Mouse (Mus musculus): ENCODE measurements around the gene Ltbp3.
A peak's percentile ranks its signal among the peaks of the same experiment; 100 is the strongest.

The Ltbp3 gene

DNA sequence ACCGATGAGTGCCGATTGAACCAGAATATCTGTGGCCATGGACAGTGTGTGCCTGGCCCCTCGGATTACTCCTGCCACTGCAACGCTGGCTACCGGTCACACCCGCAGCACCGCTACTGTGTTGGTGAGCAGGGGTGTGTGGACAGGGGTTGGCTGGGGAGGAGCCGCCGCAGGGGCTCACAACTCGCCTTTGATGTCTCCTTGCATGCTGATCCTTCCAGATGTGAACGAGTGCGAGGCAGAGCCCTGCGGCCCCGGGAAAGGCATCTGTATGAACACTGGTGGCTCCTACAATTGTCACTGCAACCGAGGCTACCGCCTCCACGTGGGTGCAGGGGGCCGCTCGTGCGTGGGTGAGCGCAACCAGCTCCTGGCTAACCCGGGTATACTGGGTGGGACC is 10.2 kb downstream of the Ltbp3 start:
- DNase-seq (ENCODE audit: extremely low read depth, low read depth): no peak

DNA sequence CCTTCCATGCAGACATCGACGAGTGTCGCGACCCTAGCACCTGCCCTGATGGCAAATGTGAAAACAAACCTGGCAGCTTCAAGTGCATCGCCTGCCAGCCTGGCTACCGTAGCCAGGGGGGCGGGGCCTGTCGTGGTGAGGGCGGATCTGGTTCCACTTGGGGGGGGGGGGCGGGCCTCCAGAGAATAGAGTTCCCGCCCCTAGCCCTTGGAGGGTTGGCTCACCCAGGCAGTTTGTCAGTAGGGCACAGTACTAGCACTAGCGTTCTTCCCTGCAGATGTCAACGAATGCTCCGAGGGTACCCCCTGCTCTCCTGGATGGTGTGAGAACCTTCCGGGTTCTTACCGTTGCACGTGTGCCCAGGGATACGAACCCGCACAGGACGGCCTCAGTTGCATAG is 11.0 kb downstream of the Ltbp3 start:
- DNase-seq (ENCODE audit: extremely low read depth, low read depth): no peak

DNA sequence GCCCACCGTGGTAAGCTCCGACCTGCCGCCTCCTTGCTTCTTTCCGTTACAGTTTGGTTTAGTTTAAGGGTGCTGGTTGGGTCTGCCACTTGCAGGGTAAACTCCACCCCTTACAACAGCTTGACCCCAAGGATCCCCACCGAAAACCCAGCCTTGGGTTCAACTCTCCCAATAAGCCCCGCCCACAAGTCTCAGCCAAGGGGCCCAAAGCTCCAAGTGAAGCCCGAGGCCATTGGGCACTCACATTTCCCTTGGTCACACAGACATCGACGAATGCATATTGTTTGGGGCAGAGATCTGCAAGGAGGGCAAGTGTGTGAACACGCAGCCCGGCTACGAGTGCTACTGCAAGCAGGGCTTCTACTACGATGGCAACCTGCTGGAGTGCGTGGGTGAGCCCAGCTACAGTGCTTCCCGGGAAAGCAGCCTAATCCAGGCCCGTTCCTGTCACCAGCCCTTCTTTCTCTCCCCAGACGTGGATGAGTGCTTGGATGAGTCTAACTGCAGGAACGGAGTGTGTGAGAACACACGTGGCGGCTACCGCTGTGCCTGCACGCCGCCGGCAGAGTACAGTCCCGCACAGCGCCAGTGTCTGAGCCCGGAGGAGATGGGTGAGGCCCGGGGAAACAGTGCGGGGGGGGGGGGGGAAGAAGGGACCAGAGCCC is 15.7 kb downstream of the Ltbp3 start:
- DNase-seq (ENCODE audit: extremely low read depth, low read depth): no peak

DNA sequence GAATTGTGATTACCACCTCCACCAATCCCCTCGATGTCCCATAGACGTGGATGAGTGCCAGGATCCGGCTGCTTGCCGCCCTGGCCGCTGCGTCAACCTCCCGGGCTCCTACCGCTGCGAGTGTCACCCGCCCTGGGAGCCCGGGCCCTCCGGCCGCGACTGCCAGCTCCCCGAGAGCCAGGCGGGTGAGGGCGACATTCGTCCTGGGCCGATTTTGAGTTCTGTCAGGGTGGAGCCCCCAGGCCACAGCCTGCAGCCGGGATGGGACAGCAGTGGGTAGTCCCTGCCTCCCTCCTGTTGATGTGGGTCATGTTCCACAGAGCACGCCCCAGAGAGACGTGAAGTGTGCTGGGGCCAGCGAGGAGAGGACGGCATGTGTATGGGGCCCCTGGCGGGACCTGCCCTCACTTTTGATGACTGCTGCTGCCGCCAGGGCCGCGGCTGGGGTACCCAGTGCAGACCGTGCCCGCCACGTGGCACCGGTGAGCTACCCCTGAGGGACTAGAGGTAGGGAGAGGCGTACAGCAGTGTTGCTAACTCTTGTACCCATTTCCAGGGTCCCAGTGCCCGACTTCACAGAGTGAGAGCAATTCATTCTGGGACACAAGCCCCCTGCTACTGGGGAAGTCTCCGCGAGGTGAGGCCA is 16.4 kb downstream of the Ltbp3 start:
- no peak for DNase-seq (ENCODE audit: extremely low read depth, low read depth)

DNA sequence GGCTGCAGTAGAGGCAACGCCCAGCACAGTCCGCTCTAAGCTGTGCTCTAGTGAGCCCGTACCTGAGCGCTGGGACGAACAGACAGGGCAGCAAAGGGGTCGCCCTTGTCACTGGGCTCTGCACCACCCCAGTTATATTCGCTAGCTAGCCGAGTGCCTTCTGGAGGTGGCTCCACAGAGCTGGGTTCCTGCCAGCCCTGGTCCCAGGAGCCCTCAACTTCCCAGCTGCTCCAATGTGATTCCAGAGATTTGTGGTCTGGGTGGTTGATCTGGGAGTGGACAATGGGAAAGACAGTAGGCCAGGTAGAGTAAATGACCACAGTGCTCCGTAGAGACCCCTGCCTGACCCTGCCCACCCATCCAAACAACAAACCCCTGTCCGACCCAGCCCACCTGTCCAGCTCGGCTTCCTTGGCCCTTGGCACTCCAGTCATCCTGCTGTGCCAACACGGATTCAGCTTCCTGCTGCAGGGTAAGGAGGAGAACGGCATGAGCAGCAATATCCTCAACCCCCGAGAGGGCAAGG is 18.2 kb downstream of the Ltbp3 start:
- DNase-seq (ENCODE audit: extremely low read depth, low read depth): no peak

DNA sequence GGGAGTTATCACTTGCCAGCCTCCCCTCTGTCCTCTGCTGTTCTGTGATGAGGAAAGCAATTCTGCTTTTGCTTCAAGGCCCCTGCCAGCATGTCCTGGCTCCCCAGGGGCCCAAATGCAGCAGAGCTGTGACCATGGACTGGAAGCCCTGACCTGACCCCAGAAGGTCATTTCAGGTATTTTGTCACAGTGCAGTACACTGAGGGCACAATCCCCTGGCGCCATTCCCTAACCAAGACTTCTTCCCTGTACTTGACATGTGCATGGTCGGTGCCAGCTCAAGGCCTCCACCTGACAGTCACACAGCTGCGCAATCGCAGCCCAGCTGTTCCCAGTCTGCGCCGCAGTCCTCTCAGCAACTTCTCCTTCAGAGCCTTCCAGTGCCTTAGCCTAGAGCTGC is 22.5 kb downstream of the Ltbp3 start:
- no peak for DNase-seq (ENCODE audit: extremely low read depth, low read depth)

DNA sequence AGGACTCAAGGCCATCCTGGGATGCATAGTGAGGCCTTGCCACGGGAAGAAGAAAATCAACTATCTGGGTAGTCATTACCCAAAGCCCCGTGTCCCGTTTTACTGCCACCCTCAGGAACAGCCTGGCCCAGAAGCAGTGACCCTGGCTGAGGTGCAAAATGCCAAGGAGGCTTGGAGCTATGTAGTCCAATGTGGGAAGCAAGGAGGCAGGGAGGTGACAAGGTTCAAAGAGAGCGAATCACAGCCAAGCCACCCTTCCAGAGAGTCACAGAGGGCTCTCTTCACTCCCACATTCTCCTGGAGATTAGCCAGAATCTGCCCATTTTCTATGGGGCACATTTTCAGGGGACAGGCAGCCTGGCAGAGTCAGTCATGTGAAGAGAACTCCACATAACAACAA is 26.6 kb downstream of the Ltbp3 start:
- DNase-seq (ENCODE audit: extremely low read depth, low read depth): no peak

DNA sequence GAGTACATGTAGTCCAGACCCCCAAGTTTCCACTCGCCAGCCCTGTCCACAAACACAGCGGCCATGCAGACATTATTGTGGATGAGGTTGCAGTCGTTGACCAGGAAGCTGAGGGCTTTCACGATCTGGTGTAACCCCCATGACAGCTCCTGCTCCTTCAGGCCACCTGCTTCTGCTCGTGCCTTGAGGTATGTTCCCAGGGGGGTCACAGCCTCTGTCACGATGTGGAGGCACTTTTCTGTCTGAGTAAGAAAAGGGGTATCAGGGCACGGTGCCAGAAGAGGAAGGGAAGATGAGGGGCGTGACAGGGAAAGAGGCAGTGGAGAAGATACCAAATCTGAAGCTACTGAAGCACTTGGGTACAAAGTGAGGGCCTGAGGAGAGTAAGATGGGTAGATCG is 29.6 kb downstream of the Ltbp3 start:
- DNase-seq (ENCODE audit: extremely low read depth, low read depth): no peak

DNA sequence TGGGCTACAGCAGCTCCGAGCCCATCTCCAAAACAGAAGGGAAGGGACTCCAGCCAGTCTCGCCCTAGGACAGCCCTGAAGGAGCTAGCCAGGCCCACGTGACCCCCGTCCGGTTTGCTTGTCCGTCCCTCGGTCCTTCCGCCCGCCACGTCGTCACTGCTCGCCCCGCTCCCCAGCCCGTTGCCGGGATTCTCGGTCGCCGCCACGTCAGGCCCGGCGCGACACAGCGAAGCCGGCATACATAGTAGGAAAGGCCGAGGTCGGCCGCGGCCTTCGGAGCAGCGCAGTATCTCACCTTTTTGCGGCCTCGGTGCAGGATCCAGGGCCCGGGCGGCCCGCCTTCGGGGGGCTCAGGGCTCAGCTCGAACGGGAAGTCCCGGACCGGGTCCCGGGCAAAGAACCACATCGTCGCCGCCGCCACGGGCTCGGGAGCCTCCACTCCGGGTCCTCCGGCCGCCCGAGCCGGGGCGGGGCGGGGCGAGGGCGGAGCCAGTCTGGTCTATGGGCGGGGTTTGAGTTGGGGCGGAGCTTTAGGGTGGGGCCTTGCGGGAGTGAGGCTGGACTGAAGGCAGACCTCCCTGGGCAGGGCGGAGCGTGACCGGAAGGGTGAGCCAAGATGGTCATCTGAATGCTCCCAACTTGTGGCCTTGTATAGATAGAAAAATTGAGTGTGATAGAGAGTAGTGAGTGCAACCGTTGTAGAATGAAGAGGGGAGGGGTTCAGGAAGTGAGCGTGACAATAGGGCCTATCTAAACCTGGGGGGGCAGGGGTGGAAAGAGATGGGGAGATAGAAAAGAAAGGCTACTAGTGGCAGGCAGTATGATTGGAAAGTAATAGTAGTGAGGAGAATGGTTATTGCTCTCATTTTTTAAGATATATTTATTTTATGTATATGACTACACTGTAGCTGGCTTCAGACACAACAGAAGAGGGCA is 30.5 kb downstream of the Ltbp3 start, which contains the start of gene Scyl1:
TSS of gene Scyl1 (minus strand) at position 495 of the 936 bp plus-strand sequence.
- DNase-seq (ENCODE audit: extremely low read depth, low read depth): peak; percentile 43

DNA sequence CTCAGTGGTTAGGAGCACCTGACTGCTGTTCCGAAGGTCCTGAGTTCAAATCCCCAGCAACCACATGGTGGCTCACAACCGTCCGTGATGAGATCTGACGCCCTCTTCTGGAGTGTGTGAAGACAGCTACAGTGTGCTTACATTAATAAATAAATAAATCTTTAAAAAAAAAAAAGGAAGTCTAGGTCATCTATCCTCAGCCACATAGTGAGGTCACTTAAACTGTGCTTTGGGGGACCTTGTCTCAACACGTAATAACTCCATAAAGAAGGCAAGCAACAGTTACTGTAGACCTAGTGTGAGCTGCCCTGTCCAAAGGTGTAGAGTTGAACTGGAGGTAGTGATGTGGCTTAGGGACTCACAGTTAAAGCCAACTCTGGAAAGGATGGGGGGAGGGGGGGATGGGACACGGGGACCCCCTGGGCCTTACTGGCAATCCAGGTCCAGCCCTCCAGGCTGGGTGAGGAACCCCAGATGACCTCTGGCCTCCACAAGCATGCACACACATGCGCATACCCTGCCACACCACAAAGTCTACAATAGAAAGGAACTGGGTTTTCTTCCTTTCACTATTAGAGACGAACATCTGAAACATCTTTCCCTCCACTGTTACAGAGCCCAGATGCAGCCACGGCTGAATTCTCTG is 36.8 kb downstream of the Ltbp3 start:
- no peak for DNase-seq (ENCODE audit: extremely low read depth, low read depth)

DNA sequence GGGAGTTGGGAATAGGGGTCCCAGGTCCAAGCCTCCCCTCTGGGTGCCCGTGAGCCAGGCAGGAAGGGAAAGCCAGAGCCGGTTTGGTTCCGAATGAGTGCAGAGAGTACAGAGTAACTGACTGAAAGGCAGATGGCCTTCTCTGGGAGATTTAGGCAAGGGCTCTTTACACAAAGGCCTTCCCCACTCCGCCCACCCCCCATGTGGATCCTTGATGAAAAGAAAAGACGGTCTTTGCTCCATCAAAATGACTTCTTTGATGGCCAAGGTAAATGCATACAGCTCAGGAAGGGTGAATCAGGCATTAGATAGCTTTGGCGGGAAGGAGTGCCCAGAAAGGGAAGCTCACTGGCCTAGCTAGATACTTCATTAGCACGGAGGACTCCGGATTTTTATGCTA is 37.6 kb downstream of the Ltbp3 start:
- no peak for DNase-seq (ENCODE audit: extremely low read depth, low read depth)

DNA sequence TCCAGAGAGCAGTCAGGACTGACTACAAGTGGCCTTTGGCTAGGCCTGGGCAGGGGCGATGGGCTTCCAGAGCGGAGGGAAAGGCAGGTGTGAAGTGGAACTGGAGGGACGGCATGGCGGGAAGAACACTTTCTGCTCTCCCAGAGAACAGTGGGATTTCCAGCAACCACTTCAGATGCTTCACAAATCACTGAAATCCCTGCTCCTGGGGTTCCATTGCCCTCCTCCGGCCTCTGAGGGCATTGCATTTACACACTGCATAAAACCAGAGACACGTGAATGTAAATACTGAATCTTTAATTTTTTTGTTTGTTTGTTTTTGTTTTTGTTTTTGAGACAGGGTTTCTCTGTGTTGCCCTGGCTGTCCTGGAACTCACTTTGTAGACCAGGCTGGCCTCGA is 39.5 kb downstream of the Ltbp3 start:
- DNase-seq (ENCODE audit: extremely low read depth, low read depth): no peak

DNA sequence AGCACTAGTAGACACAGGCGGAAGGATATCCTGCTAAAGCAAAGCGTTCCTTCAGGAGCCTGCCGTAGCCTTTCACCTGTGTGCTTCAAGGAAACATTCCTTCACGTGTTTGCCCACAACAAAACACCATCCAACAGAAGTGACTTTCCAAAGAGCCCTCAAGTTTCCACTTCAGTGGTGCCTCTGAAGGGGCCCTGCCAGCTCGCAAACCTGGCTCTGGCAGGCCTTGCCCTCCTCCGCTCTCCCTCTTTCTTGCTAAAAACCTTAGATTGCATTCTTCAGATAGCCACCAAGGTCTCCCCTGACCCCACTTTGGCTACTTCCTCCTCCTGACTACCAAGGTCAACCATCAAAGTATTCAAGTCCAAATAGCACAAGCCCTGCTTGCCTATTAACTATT is 40.8 kb downstream of the Ltbp3 start:
- DNase-seq (ENCODE audit: extremely low read depth, low read depth): no peak

DNA sequence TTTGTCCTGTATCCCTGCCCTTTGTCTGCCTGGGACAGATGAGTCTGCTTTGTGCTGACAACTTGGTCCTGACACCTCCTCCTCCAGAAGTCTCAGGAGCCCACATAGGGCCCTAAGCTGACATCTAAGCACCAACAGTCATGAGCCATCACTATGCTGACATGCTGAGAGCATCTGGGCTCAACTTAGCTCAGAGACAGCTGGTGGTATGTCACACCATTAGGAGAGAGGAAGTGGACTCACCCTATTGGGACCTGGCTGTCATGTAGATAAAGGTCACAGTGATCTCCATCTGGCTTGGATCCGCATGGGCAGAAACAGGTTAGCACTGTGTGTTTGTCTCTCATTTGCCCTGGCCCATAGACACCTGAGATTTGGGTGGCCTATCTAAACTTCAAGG is 41.4 kb downstream of the Ltbp3 start:
- DNase-seq (ENCODE audit: extremely low read depth, low read depth): no peak

DNA sequence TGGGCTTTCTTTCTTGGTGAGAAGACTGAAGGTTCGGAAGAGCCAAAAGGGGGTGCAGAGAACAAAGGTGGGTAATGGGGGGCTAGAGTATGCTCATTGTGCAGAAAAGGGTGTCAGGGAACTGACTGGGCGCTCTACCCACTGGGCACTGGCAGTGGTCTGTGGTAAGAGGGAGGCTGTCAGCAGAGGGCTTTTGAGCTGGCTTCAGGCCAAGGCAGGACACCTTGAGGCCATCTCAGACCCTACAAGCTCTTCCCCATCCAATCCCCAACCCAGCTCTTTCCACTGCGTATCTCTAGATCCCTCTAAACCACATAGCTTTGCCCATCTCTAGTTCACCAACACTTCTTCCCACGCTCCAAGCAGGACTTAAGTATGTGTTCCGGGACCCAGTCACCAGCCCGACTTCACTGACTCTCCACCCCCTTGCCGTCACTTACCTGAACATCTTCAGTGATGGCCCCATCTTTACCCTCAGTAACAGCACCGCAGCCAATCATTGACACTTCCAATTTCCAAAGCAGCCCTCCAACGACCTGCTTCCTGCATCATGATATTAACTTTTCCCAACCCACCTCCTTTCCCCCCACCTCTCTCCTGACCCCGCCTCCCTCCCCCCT is 44.4 kb downstream of the Ltbp3 start:
- no peak for DNase-seq (ENCODE audit: extremely low read depth, low read depth)

DNA sequence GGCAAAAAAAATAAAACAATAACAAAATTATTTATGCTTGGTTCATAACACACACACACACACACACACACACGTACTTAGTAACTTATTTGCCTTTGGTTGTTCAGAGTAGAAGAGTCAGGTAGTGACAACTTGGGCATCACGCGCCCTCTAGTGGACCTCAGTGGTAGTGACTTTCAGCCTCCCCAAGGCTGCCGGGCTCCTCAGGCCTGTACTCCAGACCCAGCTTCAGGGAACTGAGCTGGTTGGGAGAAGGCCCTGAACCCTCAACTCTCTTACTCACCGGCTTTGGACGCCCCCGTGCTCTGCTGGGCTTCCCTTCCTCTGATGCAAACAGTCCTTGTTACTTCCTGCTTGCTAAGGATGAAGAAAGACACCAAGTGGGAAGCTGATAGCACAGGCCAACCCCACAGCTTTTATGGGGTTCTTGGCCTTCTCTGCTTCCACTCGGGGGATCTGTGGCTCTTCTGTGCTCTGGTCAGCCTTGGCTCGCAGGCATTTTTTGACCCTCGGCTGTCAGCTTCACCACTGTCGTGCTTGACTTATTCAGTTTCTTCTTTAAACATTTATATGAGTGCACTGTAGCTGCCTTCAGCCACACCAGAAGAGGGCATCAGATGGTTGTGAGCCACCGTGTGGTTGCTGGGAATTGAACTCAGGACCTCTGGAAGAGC is 45.9 kb downstream of the Ltbp3 start:
- DNase-seq (ENCODE audit: extremely low read depth, low read depth): peak; percentile 85

DNA sequence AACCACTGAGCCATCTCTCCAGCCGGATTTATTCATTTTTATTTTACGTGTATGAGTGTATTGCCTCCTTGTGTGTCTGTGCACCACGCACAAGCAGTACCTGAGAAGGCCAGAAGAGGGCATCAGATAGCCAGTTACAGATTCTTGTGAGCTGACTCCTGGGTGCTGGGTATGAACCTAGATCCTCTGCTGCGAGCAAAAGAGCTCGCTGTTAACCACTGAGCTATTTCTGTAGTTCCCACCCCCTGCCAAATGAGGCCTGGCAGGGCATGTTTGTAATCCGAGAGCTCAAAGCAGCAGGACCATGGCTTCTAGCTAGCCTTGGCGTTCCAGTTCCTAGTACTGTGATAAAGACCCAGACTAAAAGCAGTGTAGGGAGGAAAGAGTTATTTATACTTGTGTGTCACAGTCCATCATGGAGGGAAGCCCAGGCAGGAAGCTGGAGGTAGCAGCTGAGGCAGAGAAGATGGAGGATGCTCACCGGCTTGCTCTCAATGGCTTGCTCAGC is 46.5 kb downstream of the Ltbp3 start:
- DNase-seq (ENCODE audit: extremely low read depth, low read depth): peak; percentile 90

DNA sequence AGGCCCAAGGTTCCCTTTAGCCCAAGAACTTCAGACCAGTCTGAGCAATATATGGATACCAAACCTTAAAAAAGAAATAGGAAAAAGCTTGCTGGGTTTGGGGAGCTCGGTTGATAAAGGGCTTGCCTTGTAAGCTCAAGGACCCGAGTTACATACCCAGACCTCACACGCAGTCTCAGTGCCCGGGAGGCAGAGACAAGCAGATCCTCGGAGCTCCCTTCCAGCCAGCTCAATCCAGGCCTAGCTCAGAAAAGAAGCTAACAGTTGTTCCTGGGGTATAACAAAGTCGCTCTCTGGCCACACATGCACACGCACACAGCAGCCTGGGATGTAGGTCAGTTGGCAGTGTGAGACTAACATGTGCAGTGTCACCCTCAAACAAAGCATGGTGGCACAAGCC is 47.2 kb downstream of the Ltbp3 start:
- no peak for DNase-seq (ENCODE audit: extremely low read depth, low read depth)

DNA sequence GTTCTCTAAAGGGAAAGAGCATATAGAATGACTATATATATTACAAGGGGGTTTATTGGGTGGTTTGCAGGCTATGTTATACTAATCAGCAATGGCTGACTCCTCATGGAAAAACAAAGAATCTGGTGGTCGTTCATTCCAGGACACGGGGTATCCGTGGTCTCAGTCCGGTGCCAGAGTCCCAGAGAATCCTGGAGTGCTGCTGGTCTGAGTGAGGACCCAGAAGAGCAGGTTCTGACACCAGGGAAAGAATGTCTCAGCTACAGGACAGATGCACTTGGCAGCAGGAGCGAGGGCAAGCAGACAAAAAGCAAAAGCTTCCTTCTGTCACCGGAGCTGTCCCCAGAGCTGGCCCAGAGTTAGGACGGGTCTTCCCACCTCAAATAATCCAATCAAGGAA is 47.9 kb downstream of the Ltbp3 start:
- DNase-seq (ENCODE audit: extremely low read depth, low read depth): no peak

DNA sequence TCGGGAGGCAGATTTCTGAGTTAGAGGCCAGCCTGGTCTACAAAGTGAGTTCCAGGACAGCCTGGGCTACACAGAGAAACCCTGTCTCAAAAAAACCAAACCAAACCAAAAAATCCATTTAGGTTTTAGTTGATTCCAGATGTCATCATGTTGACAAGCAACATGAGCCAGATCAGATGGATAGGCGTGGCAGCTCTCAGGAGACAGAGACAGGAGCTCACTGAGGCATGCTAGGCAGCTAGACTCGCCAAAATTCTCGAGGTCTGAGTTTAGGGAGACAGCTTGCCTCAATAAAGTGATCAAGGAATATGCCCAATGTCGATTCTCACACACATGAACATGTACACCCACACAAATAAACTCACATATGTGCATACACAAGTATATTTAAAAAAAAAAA is 48.4 kb downstream of the Ltbp3 start:
- no peak for DNase-seq (ENCODE audit: extremely low read depth, low read depth)
